Mouse (Mus musculus): ENCODE measurements around the gene Methig1.
"Not testable (repeated sequence)": the region's sequence is repeated elsewhere in the genome, so short reads cannot be mapped to it uniquely, and the experiment has no call there.

Methig1 gene

GRCm38 (mm10) chr15:100352711-100353250, at the start of gene Methig1, which contains the start of gene Mettl7a2:
Methig1 (plus strand) TSS chr15:100353149.
Mettl7a2 (plus strand) TSS chr15:100353200.
- no peak for DNase-seq (ENCODE audit: low spot score)

- no peak for DNase-seq (ENCODE audit: low spot score)
Measured at GRCm38 (mm10) chr15:100303428-100304018, 49.4 kb upstream of the Methig1 start.

GRCm38 (mm10) chr15:100304019-100304991, 48.6 kb upstream of the Methig1 start, which contains the start of gene Mettl7a1:
Mettl7a1 (plus strand) TSS chr15:100304140.
- DNase-seq (ENCODE audit: low spot score), result peak; percentile 71

GRCm38 (mm10) chr15:100306201-100306600, 46.7 kb upstream of the Methig1 start:
- DNase-seq (ENCODE audit: low spot score), result no peak

- DNase-seq (ENCODE audit: low spot score), result not testable (repeated sequence)
Measured at GRCm38 (mm10) chr15:100307438-100308096, 45.4 kb upstream of the Methig1 start.

GRCm38 (mm10) chr15:100312346-100312745, 40.6 kb upstream of the Methig1 start:
- DNase-seq (ENCODE audit: low spot score), result no peak

- no peak for DNase-seq (ENCODE audit: low spot score)
Measured at GRCm38 (mm10) chr15:100314448-100315145, 38.4 kb upstream of the Methig1 start.

- DNase-seq (ENCODE audit: low spot score), result not testable (repeated sequence)
Measured at GRCm38 (mm10) chr15:100318014-100318671, 34.8 kb upstream of the Methig1 start.

GRCm38 (mm10) chr15:100319884-100320283, 33.1 kb upstream of the Methig1 start:
- DNase-seq (ENCODE audit: low spot score), result no peak

GRCm38 (mm10) chr15:100320295-100320905, 32.5 kb upstream of the Methig1 start:
- DNase-seq (ENCODE audit: low spot score), result no peak

- DNase-seq (ENCODE audit: low spot score), result no peak
Measured at GRCm38 (mm10) chr15:100321134-100321533, 31.8 kb upstream of the Methig1 start.

- DNase-seq (ENCODE audit: low spot score), result no peak
Measured at GRCm38 (mm10) chr15:100324021-100324591, 28.8 kb upstream of the Methig1 start.

GRCm38 (mm10) chr15:100325235-100325634, 27.7 kb upstream of the Methig1 start:
- DNase-seq (ENCODE audit: low spot score), result no peak

- DNase-seq (ENCODE audit: low spot score), result not testable (repeated sequence)
Measured at GRCm38 (mm10) chr15:100328089-100328488, 24.9 kb upstream of the Methig1 start.

GRCm38 (mm10) chr15:100329336-100329735, 23.6 kb upstream of the Methig1 start:
- DNase-seq (ENCODE audit: low spot score), result not testable (repeated sequence)

- no peak for DNase-seq (ENCODE audit: low spot score)
Measured at GRCm38 (mm10) chr15:100330739-100331138, 22.2 kb upstream of the Methig1 start.

GRCm38 (mm10) chr15:100332077-100332961, 20.6 kb upstream of the Methig1 start:
- not testable (repeated sequence) for DNase-seq (ENCODE audit: low spot score)

GRCm38 (mm10) chr15:100334629-100335028, 18.3 kb upstream of the Methig1 start, which contains the start of gene Mettl7a3:
Mettl7a3 (plus strand) TSS chr15:100334929.
- no peak for DNase-seq (ENCODE audit: low spot score)

GRCm38 (mm10) chr15:100337328-100337727, 15.6 kb upstream of the Methig1 start:
- DNase-seq (ENCODE audit: low spot score), result not testable (repeated sequence)

Measured in testis, postnatal 14 days (tissue).